Mouse (Mus musculus): ENCODE data around the gene Scube1. TPM values are rescaled to one million over a fixed set of nuclear protein-coding genes. Genes with fewer than 3 reads are reported as not detected.

The Scube1 gene
- polyA plus RNA-seq, 1 experiment from 2014 or later = 9.4 TPM

DNA sequence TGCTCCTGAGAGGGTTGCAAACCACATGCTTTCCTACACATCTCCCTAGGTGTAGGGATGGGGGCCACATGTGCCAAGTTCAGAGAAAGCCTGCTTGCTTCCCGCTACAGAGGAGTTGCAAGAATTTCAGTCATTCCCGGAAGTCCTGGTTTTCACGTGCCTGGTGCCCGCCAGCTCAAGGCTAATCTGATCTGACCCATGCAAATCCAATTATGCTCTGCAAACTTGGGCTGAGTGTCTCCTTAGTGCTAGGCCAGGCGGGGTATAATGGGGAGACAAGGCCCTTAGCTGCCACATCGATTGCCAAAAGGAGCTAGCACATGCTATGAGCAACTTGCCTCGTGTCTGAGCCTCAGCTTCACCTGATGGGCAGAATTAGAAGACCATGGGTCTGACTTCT is 62.7 kb downstream of the Scube1 start:
- Histone ChIP-seq H3K4me3 (ENCODE audit: low read depth, low read length) (no peak overlapping the region), H3K36me3 (ENCODE audit: control insufficient read depth, insufficient read depth, low read length) (no peaks in the 10 kb centered on the region), H3K9me3 (ENCODE audit: control insufficient read depth, low read length) (no peaks in the 10 kb centered on the region), H3K4me2 (ENCODE audit: low read depth, low read length) (no peak overlapping the region), H3K27me3 (ENCODE audit: control insufficient read depth, insufficient read depth, low read length) (no peaks in the 10 kb centered on the region), H3K9ac (replicated peaks; ENCODE audit: low read depth, low read length) (no peak overlapping the region), H3K4me1 (ENCODE audit: control insufficient read depth, insufficient read depth, low read length) (peaks cover 13% of the 10 kb centered on the region), H3K27ac (ENCODE audit: low read depth, low read length) (no peak overlapping the region)
- ATAC-seq (ENCODE audit: low read depth) = no peak
- WGBS = 73% methylated on average over 7 of the region's 7 CpGs

DNA sequence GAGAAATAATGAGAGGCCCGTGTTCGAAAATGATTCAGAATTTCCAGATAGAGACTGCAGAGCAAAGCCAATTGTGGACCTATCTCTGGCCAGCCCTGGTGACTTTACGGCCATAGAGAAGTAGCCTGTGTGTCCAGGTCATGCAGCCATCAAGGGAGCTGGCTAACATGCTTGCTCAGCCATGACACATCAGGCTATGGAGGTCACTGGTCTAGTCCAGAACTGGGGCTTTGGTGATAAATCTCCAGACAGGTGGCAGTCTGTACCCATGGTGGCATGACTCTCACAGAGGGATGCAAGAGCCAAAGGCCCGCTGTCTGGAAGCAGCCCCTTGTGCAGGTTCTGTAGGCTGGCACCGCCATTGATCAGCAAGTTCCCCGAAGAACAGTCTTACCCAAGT is 82.3 kb downstream of the Scube1 start:
- no peak overlapping the region for H3K4me3 ChIP-seq (ENCODE audit: low read depth, low read length)

DNA sequence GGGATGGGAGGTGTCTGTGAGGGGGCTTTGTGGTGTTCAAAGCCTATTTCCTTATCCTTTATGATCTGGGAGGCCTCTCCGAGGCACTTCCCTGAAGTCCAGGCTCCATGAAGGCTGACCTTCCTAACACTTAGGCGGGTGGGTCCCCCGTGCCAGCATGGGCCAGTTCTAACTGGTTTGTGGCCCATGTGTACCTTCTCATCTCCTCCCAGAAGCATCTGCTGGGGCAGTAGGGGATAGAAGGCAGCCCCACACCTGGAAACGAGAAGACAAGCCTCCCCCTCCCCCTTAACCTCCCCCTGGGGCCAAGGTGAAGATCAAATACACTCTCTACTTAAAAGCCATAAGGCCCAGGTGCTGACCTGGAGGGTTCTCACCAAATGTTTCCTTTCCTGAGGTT is 84.6 kb downstream of the Scube1 start:
- H3K4me3 ChIP-seq (ENCODE audit: low read depth, low read length) = no peak overlapping the region
- H3K36me3 ChIP-seq (ENCODE audit: control insufficient read depth, insufficient read depth, low read length) = no peaks in the 10 kb centered on the region
- no peaks in the 10 kb centered on the region for H3K27me3 ChIP-seq (ENCODE audit: control insufficient read depth, insufficient read depth, low read length)
- no peak overlapping the region for H3K27ac ChIP-seq (ENCODE audit: low read depth, low read length)
- no peak overlapping the region for H3K9ac ChIP-seq (replicated peaks; ENCODE audit: low read depth, low read length)
- no peak overlapping the region for H3K4me2 ChIP-seq (ENCODE audit: low read depth, low read length)
- H3K9me3 ChIP-seq (ENCODE audit: control insufficient read depth, low read length) = no peaks in the 10 kb centered on the region
- ATAC-seq (ENCODE audit: low read depth) = no peak
- no peaks in the 10 kb centered on the region for H3K4me1 ChIP-seq (ENCODE audit: control insufficient read depth, insufficient read depth, low read length)
- 83% methylated on average over 4 of the region's 4 CpGs for WGBS

More for the DNA sequence above, 82.3 kb downstream of the Scube1 start:
- H3K27me3 ChIP-seq (ENCODE audit: control insufficient read depth, insufficient read depth, low read length) = no peaks in the 10 kb centered on the region
- H3K4me2 ChIP-seq (ENCODE audit: low read depth, low read length) = no peak overlapping the region
- no peaks in the 10 kb centered on the region for H3K36me3 ChIP-seq (ENCODE audit: control insufficient read depth, insufficient read depth, low read length)
- H3K9me3 ChIP-seq (ENCODE audit: control insufficient read depth, low read length) = no peaks in the 10 kb centered on the region
- no peak for ATAC-seq (ENCODE audit: low read depth)
- WGBS = 93% methylated on average over 6 of the region's 6 CpGs
- H3K4me1 ChIP-seq (ENCODE audit: control insufficient read depth, insufficient read depth, low read length) = no peaks in the 10 kb centered on the region
- no peak overlapping the region for H3K27ac ChIP-seq (ENCODE audit: low read depth, low read length)
- H3K9ac ChIP-seq (replicated peaks; ENCODE audit: low read depth, low read length) = no peak overlapping the region

DNA sequence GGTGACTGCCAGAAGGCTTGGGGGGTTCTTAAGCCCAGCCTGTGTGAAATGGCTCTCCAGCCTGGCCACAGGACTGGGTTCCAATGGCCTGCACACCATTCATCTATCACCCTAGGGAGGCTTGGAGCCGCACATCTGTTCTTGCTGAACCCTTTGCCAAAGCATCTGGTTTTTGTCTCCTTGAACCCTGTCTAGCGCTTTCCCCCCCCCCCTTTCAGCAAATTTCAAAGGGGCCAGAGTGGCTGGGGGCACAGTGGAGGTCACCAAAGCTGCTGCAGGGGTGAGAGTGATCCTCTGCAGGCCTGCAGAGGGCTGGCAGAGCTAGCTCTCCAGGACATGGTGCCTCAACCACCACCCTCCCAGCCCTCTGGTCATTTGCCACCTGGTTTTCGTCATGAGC is 85.7 kb downstream of the Scube1 start:
- Histone ChIP-seq H3K4me1 (ENCODE audit: control insufficient read depth, insufficient read depth, low read length) (no peaks in the 10 kb centered on the region), H3K9me3 (ENCODE audit: control insufficient read depth, low read length) (no peaks in the 10 kb centered on the region), H3K27me3 (ENCODE audit: control insufficient read depth, insufficient read depth, low read length) (no peaks in the 10 kb centered on the region), H3K4me3 (ENCODE audit: low read depth, low read length) (no peak overlapping the region), H3K9ac (replicated peaks; ENCODE audit: low read depth, low read length) (no peak overlapping the region), H3K27ac (ENCODE audit: low read depth, low read length) (no peak overlapping the region), H3K36me3 (ENCODE audit: control insufficient read depth, insufficient read depth, low read length) (no peaks in the 10 kb centered on the region), H3K4me2 (ENCODE audit: low read depth, low read length) (no peak overlapping the region)
- no peak for ATAC-seq (ENCODE audit: low read depth)
- WGBS = 70% methylated on average over 3 of the region's 3 CpGs

DNA sequence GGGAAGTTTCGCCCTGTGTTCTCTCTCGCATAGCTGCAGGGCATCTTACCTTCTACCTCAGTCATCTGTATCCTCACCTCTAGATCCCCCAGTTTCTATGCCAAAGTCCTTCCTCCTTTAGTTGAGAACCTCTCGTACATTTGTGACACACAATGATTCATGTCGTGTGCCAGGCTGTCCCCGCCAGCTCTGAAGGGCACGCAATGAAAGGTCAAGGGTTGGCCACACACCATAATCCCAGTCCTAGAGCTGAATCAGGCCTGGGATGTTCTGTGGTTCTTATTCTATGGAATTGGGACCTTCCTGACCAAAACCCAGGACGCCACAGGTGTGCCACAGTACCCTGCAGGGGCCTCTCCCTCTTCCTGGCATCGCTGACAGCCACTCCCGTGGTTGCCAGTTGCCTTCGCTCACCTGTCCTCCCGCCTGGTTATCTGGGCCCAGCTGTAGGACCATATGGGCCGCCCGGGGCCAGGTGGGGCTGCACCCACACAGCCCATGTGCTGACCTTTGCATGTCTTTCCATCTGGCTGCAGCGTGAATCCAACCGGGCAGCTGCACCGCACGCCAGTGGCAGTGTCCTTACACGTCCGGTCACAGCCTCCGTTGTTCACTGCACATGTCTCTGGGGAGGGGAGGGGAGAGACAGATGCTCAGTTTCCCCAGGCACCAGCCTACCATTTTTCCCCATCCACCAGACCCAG is 86.5 kb downstream of the Scube1 start:
- no peak overlapping the region for H3K27ac ChIP-seq (ENCODE audit: low read depth, low read length)
- H3K9me3 ChIP-seq (ENCODE audit: control insufficient read depth, low read length) = no peaks in the 10 kb centered on the region
- WGBS = 76% methylated on average over 20 of the region's 20 CpGs
- H3K9ac ChIP-seq (replicated peaks; ENCODE audit: low read depth, low read length) = no peak overlapping the region
- no peak overlapping the region for H3K4me3 ChIP-seq (ENCODE audit: low read depth, low read length)
- no peaks in the 10 kb centered on the region for H3K4me1 ChIP-seq (ENCODE audit: control insufficient read depth, insufficient read depth, low read length)
- no peak for ATAC-seq (ENCODE audit: low read depth)
- no peaks in the 10 kb centered on the region for H3K27me3 ChIP-seq (ENCODE audit: control insufficient read depth, insufficient read depth, low read length)
- H3K4me2 ChIP-seq (ENCODE audit: low read depth, low read length) = no peak overlapping the region
- no peaks in the 10 kb centered on the region for H3K36me3 ChIP-seq (ENCODE audit: control insufficient read depth, insufficient read depth, low read length)

DNA sequence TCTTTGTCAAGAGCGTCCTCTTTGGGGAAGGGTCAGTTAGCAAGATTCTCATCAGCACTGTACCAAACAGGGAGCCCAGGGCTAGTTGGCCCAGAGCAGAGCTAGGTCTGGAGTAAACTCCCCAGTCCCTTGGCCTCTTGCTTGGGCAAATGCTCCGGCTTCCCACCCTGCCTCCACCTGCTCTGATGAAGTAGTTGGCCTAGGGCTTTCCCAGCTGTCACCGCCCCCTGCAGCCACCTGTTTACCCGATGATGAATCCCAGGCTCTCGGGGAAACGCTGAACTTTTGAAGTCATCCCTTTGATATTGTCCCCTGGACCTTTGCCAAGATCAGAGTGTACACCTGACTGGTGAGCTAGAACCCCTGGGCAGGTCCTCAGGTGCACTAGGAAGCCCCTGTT is 88.1 kb downstream of the Scube1 start:
- 82% methylated on average over 6 of the region's 6 CpGs for WGBS
- H3K27me3 ChIP-seq (ENCODE audit: control insufficient read depth, insufficient read depth, low read length) = no peaks in the 10 kb centered on the region
- no peaks in the 10 kb centered on the region for H3K36me3 ChIP-seq (ENCODE audit: control insufficient read depth, insufficient read depth, low read length)
- no peaks in the 10 kb centered on the region for H3K4me1 ChIP-seq (ENCODE audit: control insufficient read depth, insufficient read depth, low read length)
- H3K4me3 ChIP-seq (ENCODE audit: low read depth, low read length) = no peak overlapping the region
- no peak overlapping the region for H3K9ac ChIP-seq (replicated peaks; ENCODE audit: low read depth, low read length)
- no peak overlapping the region for H3K27ac ChIP-seq (ENCODE audit: low read depth, low read length)
- no peak overlapping the region for H3K4me2 ChIP-seq (ENCODE audit: low read depth, low read length)
- H3K9me3 ChIP-seq (ENCODE audit: control insufficient read depth, low read length) = no peaks in the 10 kb centered on the region
- ATAC-seq (ENCODE audit: low read depth) = no peak

DNA sequence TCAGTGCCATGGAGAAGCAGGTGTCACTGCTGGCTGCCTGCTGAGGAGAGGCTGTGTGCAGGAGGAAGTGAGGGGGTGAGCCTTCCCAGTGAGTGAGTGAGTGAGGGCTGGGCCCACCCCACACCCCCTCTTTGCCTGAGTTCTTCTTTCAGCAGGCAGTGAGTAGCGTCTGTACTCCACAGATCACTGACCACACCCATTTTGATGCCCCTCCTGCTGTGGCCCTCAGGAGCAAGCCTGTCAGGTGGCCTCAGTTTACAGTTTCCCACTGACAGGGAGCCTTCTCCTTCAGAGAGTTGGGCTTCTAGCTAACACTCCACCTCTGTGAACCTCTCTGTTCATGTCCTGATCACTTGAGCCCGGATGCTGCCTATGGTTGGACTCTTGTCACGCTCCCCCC is 89.6 kb downstream of the Scube1 start:
- no peaks in the 10 kb centered on the region for H3K36me3 ChIP-seq (ENCODE audit: control insufficient read depth, insufficient read depth, low read length)
- ATAC-seq (ENCODE audit: low read depth) = no peak
- H3K4me1 ChIP-seq (ENCODE audit: control insufficient read depth, insufficient read depth, low read length) = no peaks in the 10 kb centered on the region
- 44% methylated on average over 3 of the region's 3 CpGs for WGBS
- no peak overlapping the region for H3K9ac ChIP-seq (replicated peaks; ENCODE audit: low read depth, low read length)
- H3K4me2 ChIP-seq (ENCODE audit: low read depth, low read length) = no peak overlapping the region
- no peaks in the 10 kb centered on the region for H3K9me3 ChIP-seq (ENCODE audit: control insufficient read depth, low read length)
- H3K27me3 ChIP-seq (ENCODE audit: control insufficient read depth, insufficient read depth, low read length) = no peaks in the 10 kb centered on the region
- H3K4me3 ChIP-seq (ENCODE audit: low read depth, low read length) = no peak overlapping the region
- no peak overlapping the region for H3K27ac ChIP-seq (ENCODE audit: low read depth, low read length)

DNA sequence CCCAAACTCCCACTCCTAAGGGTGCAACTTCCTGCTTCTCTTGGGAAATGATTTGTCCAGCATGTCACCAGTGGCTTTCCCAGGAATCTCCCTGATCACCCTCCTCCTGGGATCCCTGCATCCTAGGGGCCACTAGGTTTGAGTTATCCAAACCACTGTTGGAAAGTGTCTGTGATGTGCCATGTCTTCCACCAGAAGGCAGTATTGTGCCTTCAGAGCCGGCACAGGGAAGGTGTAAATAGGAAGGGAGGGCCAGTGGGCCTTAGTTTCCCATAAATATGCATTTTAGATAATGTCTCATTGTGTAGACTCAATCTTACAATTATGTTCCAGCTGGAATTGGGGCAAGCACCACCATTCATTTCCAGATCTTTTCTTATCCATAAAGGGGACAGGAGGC is 90.7 kb downstream of the Scube1 start:
- Histone ChIP-seq H3K27ac (ENCODE audit: low read depth, low read length) (no peak overlapping the region), H3K4me3 (ENCODE audit: low read depth, low read length) (no peak overlapping the region), H3K27me3 (ENCODE audit: control insufficient read depth, insufficient read depth, low read length) (no peaks in the 10 kb centered on the region), H3K4me1 (ENCODE audit: control insufficient read depth, insufficient read depth, low read length) (no peaks in the 10 kb centered on the region), H3K9ac (replicated peaks; ENCODE audit: low read depth, low read length) (no peak overlapping the region), H3K9me3 (ENCODE audit: control insufficient read depth, low read length) (no peaks in the 10 kb centered on the region), H3K4me2 (ENCODE audit: low read depth, low read length) (no peak overlapping the region), H3K36me3 (ENCODE audit: control insufficient read depth, insufficient read depth, low read length) (no peaks in the 10 kb centered on the region)
- no peak for ATAC-seq (ENCODE audit: low read depth)
- WGBS = 10% methylated on average over 1 of the region's 1 CpGs

DNA sequence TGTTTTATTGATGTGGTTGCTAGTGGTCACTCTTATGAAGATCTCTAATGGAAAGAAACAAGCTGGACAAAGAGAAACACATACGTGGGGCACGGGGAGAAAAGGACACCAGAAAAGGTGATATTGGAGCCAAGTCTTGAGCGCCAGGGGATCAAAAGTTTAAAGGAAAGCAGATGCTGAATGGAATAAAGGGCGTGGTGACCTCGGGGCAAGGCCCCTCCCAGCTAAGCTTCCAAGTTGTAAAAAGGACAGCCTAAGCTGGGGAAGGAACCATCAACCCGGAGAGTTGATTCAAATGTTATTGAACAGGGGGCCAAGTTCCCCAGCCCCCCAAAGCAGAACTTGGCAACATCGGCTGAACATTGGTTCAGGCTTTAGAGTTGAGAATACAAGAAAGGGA is 93.8 kb downstream of the Scube1 start:
- WGBS = 88% methylated on average over 7 of the region's 7 CpGs
- H3K9ac ChIP-seq (replicated peaks; ENCODE audit: low read depth, low read length) = no peak overlapping the region

More for the DNA sequence above, 93.8 kb downstream of the Scube1 start:
- Histone ChIP-seq H3K36me3 (ENCODE audit: control insufficient read depth, insufficient read depth, low read length) (no peaks in the 10 kb centered on the region), H3K4me3 (ENCODE audit: low read depth, low read length) (no peak overlapping the region), H3K27ac (ENCODE audit: low read depth, low read length) (no peak overlapping the region), H3K4me2 (ENCODE audit: low read depth, low read length) (no peak overlapping the region), H3K4me1 (ENCODE audit: control insufficient read depth, insufficient read depth, low read length) (no peaks in the 10 kb centered on the region), H3K9me3 (ENCODE audit: control insufficient read depth, low read length) (no peaks in the 10 kb centered on the region), H3K27me3 (ENCODE audit: control insufficient read depth, insufficient read depth, low read length) (no peaks in the 10 kb centered on the region)
- ATAC-seq (ENCODE audit: low read depth) = no peak

Data from neural tube, embryonic 14.5 days (tissue).